Mouse (Mus musculus): ENCODE measurements around the gene Daam1.

GRCm38 (mm10) chr12:72020285-72020684 lies 189.4 kb downstream of the Daam1 start:
- TF ChIP-seq CTCF (IDR thresholded peaks at IDR 0.05; ENCODE audit: low read depth) (no peak), EP300 (IDR thresholded peaks at IDR 0.05; ENCODE audit: low read depth) (no peak)

All from liver, embryonic 14.5 days (tissue).